Mouse (Mus musculus) liver, embryonic 14.5 days (tissue): ENCODE data around the gene Olfr1496. TPM values are rescaled to one million over a fixed set of nuclear protein-coding genes. Genes with fewer than 3 reads are reported as not detected.

Experiments
- ATAC-seq: fragments of 200-750 bp; cut with Nextera tagmentation; 2 replicates; pipeline ENCODE4 v1.8.0; 2017; ENCODE audit warnings: moderate number of reproducible peaks, mild to moderate bottlenecking, moderate library complexity; ENCODE audit not compliant: insufficient read depth
- DNase-seq, 3 experiments: peaks; one replicate each; pipeline ENCODE4 v3.0.0-alpha.2; 2012 to 2013; ENCODE audit warnings: low read depth in 3 of 3, low spot score in 3 of 3
- H3K27ac ChIP-seq: fragments of 300-500 bp; sonication (generic); 2 replicates; pipeline ENCODE4 v1.5.1; 2014; ENCODE audit warnings: moderate library complexity, mild to moderate bottlenecking, control low read depth, inconsistent platforms
- H3K27me3 ChIP-seq: fragments of 300-500 bp; sonication (generic); 2 replicates; pipeline ENCODE4 v1.6.1; 2014; ENCODE audit warnings: mild to moderate bottlenecking, low read length, moderate library complexity; ENCODE audit not compliant: control insufficient read depth, insufficient read depth
- H3K36me3 ChIP-seq: fragments of 300-500 bp; sonication (generic); replicated peaks from 2 replicates; pipeline ENCODE4 v1.6.1; 2014; ENCODE audit warnings: low read depth; ENCODE audit not compliant: control insufficient read depth, insufficient read depth
- H3K4me1 ChIP-seq, 2 experiments: fragments of 200-500 bp in 1 of 2; fragments of 300-500 bp in 1 of 2; sonication (generic) in 1 of 2; replicated peaks; 2 replicates each; pipeline ENCODE4 v1.6.1; 2012 to 2014; ENCODE audit warnings: antibody characterized with exemption in 1 of 2, inconsistent platforms in 1 of 2, low read length in 1 of 2; ENCODE audit not compliant: control insufficient read depth in 2 of 2, insufficient read depth in 2 of 2
- H3K4me2 ChIP-seq: fragments of 300-500 bp; sonication (generic); 2 replicates; pipeline ENCODE4 v1.6.1; 2014; ENCODE audit warnings: low read depth, mild to moderate bottlenecking, control low read depth, moderate library complexity
- H3K4me3 ChIP-seq, 2 experiments: fragments of 200-500 bp in 1 of 2; fragments of 300-500 bp in 1 of 2; sonication (generic) in 1 of 2; 2 replicates each; pipeline ENCODE4 v1.5.1; 2012 to 2014; ENCODE audit warnings: low read depth in 2 of 2, low read length in 2 of 2, mild to moderate bottlenecking in 2 of 2, control low read depth in 1 of 2, inconsistent platforms in 1 of 2, moderate library complexity in 1 of 2; ENCODE audit not compliant: insufficient read depth in 1 of 2
- H3K9ac ChIP-seq: fragments of 300-500 bp; sonication (generic); replicated peaks from 2 replicates; pipeline ENCODE4 v1.6.1; 2014; ENCODE audit warnings: mild to moderate bottlenecking, control low read depth, moderate library complexity
- H3K9me3 ChIP-seq: fragments of 300-500 bp; sonication (generic); 2 replicates; pipeline ENCODE4 v1.6.1; 2016; ENCODE audit warnings: low read length, mixed read lengths; ENCODE audit not compliant: control insufficient read depth
- CTCF ChIP-seq: IDR thresholded peaks from 2 replicates; pipeline ENCODE4 v1.5.1; 2016; ENCODE audit warnings: antibody characterized with exemption, low read depth, control low read depth
- EP300 ChIP-seq: IDR thresholded peaks from 2 replicates; pipeline ENCODE4 v1.6.1; 2016; ENCODE audit warnings: antibody characterized with exemption, low read depth
- WGBS: fragments of 180-500 bp; shearing (Covaris S2); extraction: QIAGEN DNeasy Blood & Tissue Kit; methylation state at CpG from one replicate; pipeline ENCODE4 v1.1.7; 2014; ENCODE audit not compliant: insufficient replicate concordance; 5-methylcytosine and 5-hydroxymethylcytosine counted together
- polyA plus RNA-seq, 2 experiments: library from polyadenylated mRNA; depleted of rRNA in 1 of 2; stranded (reverse) in 1 of 2; unstranded in 1 of 2; fragments of >200 nt; fragmentation: Nextera tagmentation in 1 of 2; extraction: Ambion mirVana in 1 of 2; gene quantifications; 2 replicates each; pipeline versions ENCODE4 v1.2.1 to v1.2.3; 2012 to 2014

The Olfr1496 gene
- polyA plus RNA-seq, 2 experiments: not detected

DNA sequence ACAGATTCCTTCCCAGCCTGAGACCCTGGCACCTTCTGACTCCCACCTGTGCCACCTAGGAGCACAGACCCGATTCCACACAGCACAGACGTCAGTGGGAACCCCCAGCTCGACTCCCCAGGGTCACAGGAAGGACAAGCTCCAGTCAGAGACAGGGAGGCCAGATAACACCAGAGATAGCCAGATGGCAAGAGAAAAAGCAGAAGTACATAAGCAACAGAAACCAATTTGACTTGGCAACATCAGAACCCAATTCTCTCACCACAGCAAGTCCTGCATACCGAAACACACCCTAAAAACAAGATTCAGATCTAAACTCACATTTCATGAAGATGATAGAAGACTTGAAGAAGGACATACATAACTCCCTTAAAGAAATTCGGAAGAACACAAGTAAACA, 43.2 kb downstream of the Olfr1496 start:
- Histone ChIP-seq H3K4me1 (no peaks in the 10 kb centered on the region), H3K4me2 (no peak overlapping the region), H3K36me3 (no peaks in the 10 kb centered on the region), H3K27ac (no peak overlapping the region), H3K27me3 (no peaks in the 10 kb centered on the region), H3K9me3 (no peaks in the 10 kb centered on the region), H3K4me3 (no peak overlapping the region), H3K9ac (no peak overlapping the region)
- TF ChIP-seq EP300 (no peak), CTCF (no peak)
- 20% methylated on average over 5 of the region's 5 CpGs for WGBS
- DNase-seq (no peak), ATAC-seq (no peak)

DNA sequence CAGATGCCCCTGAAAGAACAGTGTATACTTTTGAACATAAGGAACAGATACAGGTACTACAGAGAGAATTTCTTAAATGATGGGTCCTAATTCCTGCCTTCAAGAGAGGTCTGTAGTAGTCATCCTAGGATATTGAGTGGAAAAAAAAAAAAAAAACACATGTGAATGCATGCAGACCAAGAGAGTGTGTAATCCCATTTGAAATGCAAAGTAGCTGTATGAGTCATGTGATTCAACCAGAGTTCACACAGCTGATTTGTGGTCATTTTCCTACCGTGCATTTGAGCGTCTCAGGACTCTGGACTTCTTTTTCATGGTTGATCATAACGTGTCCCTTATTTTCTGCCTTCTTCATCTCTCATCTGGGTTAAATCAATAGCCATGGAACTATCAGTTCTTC, 50.8 kb downstream of the Olfr1496 start:
- H3K4me1 ChIP-seq: no peaks in the 10 kb centered on the region
- no peak for TF ChIP-seq EP300
- H3K4me2 ChIP-seq: no peak overlapping the region
- H3K27me3 ChIP-seq: no peaks in the 10 kb centered on the region
- H3K36me3 ChIP-seq: no peaks in the 10 kb centered on the region
- H3K9me3 ChIP-seq: no peaks in the 10 kb centered on the region
- 60% methylated on average over 3 of the region's 3 CpGs for WGBS
- no peak for ATAC-seq
- H3K27ac ChIP-seq: no peak overlapping the region
- H3K9ac ChIP-seq: no peak overlapping the region
- H3K4me3 ChIP-seq: no peak overlapping the region
- no peak for DNase-seq

DNA sequence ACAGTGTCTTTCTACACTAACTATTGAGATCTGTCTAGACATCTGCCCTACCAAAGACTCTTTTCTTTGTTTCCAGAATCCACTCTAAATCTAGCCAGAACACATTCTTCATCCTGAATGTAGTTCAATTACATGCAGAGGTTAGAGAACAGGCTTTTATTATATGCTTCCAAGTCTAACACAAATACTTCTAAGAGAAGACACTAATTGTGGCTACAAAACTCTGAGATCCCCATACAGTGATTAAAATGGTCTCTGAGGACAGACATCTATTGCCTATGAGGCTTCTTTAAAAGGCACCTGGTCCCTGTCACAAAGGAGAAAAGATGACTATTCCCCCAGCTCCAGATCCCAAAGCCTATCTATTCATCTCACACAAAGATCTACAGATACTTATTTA, 52.7 kb downstream of the Olfr1496 start, which contains the start of gene Olfr1500:
Gene Olfr1500 (minus strand): TSS at position 101 of the 400 bp plus-strand sequence.
- Histone ChIP-seq H3K27ac (no peak within 1 kb of the TSS), H3K36me3 (no peaks in the 10 kb centered on the region), H3K27me3 (no peaks in the 10 kb centered on the region), H3K9me3 (no peaks in the 10 kb centered on the region), H3K4me2 (no peak within 1 kb of the TSS), H3K9ac (no peak within 1 kb of the TSS), H3K4me3 (no peak within 1 kb of the TSS), H3K4me1 (no peaks in the 10 kb centered on the region)
- DNase-seq: no peak
- no peak for ATAC-seq
- no peak for TF ChIP-seq EP300
- TF ChIP-seq CTCF: no peak

Other genes starting within 250 kb of the Olfr1496 start
- not detected in 2 replicates for gene Olfr1480, start 250.0 kb upstream of the Olfr1496 start, polyA plus RNA-seq (2012; rRNA removed)
- not detected in 2 replicates for gene Olfr1480, start 250.0 kb upstream of the Olfr1496 start, polyA plus RNA-seq (2014; fragmentation: Nextera tagmentation; extraction: Ambion mirVana)
- gene Olfr1484, start 194.4 kb upstream of the Olfr1496 start, polyA plus RNA-seq (2012; rRNA removed): not detected in 2 replicates
- not detected in 2 replicates for gene Olfr1484, start 194.4 kb upstream of the Olfr1496 start, polyA plus RNA-seq (2014; fragmentation: Nextera tagmentation; extraction: Ambion mirVana)
- not detected in 2 replicates for gene Olfr1487, start 160.5 kb upstream of the Olfr1496 start, polyA plus RNA-seq (2012; rRNA removed)
- not detected in 2 replicates for gene Olfr1487, start 160.5 kb upstream of the Olfr1496 start, polyA plus RNA-seq (2014; fragmentation: Nextera tagmentation; extraction: Ambion mirVana)
- not detected in 2 replicates for gene Olfr1489, start 146.3 kb upstream of the Olfr1496 start, polyA plus RNA-seq (2012; rRNA removed)
- not detected in 2 replicates for gene Olfr1489, start 146.3 kb upstream of the Olfr1496 start, polyA plus RNA-seq (2014; fragmentation: Nextera tagmentation; extraction: Ambion mirVana)
- gene Olfr1490, start 126.8 kb upstream of the Olfr1496 start, polyA plus RNA-seq (2012; rRNA removed): not detected in 2 replicates
- gene Olfr1490, start 126.8 kb upstream of the Olfr1496 start, polyA plus RNA-seq (2014; fragmentation: Nextera tagmentation; extraction: Ambion mirVana): not detected in 2 replicates
- not detected in 2 replicates for gene Olfr1491, start 80.6 kb upstream of the Olfr1496 start, polyA plus RNA-seq (2012; rRNA removed)
- gene Olfr1491, start 80.6 kb upstream of the Olfr1496 start, polyA plus RNA-seq (2014; fragmentation: Nextera tagmentation; extraction: Ambion mirVana): not detected in 2 replicates
- gene Olfr1493-ps1, start 54.6 kb upstream of the Olfr1496 start, polyA plus RNA-seq (2012; rRNA removed): not detected in 2 replicates
- gene Olfr1493-ps1, start 54.6 kb upstream of the Olfr1496 start, polyA plus RNA-seq (2014; fragmentation: Nextera tagmentation; extraction: Ambion mirVana): not detected in 2 replicates
- gene Olfr1494, start 38.1 kb upstream of the Olfr1496 start, polyA plus RNA-seq (2012; rRNA removed): not detected in 2 replicates
- not detected in 2 replicates for gene Olfr1494, start 38.1 kb upstream of the Olfr1496 start, polyA plus RNA-seq (2014; fragmentation: Nextera tagmentation; extraction: Ambion mirVana)
- gene Olfr1495, start 13.3 kb upstream of the Olfr1496 start, polyA plus RNA-seq (2012; rRNA removed): not detected in 2 replicates
- not detected in 2 replicates for gene Olfr1495, start 13.3 kb upstream of the Olfr1496 start, polyA plus RNA-seq (2014; fragmentation: Nextera tagmentation; extraction: Ambion mirVana)
- gene Olfr1497, start 20.3 kb downstream of the Olfr1496 start, polyA plus RNA-seq (2012; rRNA removed): not detected in 2 replicates
- gene Olfr1497, start 20.3 kb downstream of the Olfr1496 start, polyA plus RNA-seq (2014; fragmentation: Nextera tagmentation; extraction: Ambion mirVana): not detected in 2 replicates
- gene Olfr1499, start 41.6 kb downstream of the Olfr1496 start, polyA plus RNA-seq (2012; rRNA removed): not detected in 2 replicates
- gene Olfr1499, start 41.6 kb downstream of the Olfr1496 start, polyA plus RNA-seq (2014; fragmentation: Nextera tagmentation; extraction: Ambion mirVana): not detected in 2 replicates
- gene Olfr1500, start 52.6 kb downstream of the Olfr1496 start, polyA plus RNA-seq (2012; rRNA removed): not detected in 2 replicates
- not detected in 2 replicates for gene Olfr1500, start 52.6 kb downstream of the Olfr1496 start, polyA plus RNA-seq (2014; fragmentation: Nextera tagmentation; extraction: Ambion mirVana)
- not detected in 2 replicates for gene Olfr1501, start 72.8 kb downstream of the Olfr1496 start, polyA plus RNA-seq (2012; rRNA removed)
- not detected in 2 replicates for gene Olfr1501, start 72.8 kb downstream of the Olfr1496 start, polyA plus RNA-seq (2014; fragmentation: Nextera tagmentation; extraction: Ambion mirVana)
- not detected in 2 replicates for gene Olfr1502, start 83.9 kb downstream of the Olfr1496 start, polyA plus RNA-seq (2012; rRNA removed)
- not detected in 2 replicates for gene Olfr1502, start 83.9 kb downstream of the Olfr1496 start, polyA plus RNA-seq (2014; fragmentation: Nextera tagmentation; extraction: Ambion mirVana)
- gene Olfr1504, start 120.0 kb downstream of the Olfr1496 start, polyA plus RNA-seq (2012; rRNA removed): not detected in 2 replicates
- not detected in 2 replicates for gene Olfr1504, start 120.0 kb downstream of the Olfr1496 start, polyA plus RNA-seq (2014; fragmentation: Nextera tagmentation; extraction: Ambion mirVana)
- gene Olfr1505, start 135.7 kb downstream of the Olfr1496 start, polyA plus RNA-seq (2012; rRNA removed): not detected in 2 replicates
- not detected in 2 replicates for gene Olfr1505, start 135.7 kb downstream of the Olfr1496 start, polyA plus RNA-seq (2014; fragmentation: Nextera tagmentation; extraction: Ambion mirVana)